Mouse (Mus musculus) CH12.LX (cell line): Measurements from ENCODE around the gene Vps29.

Experiments
- CTCF ChIP-seq, 2 experiments: IDR thresholded peaks in 1 of 2; conservative IDR thresholded peaks in 1 of 2; 2 replicates each; pipeline ENCODE4 v1.5.1; 2011 to 2012; ENCODE audit warnings: low read depth in 2 of 2, low read length in 2 of 2, improper control_type of control experiment in 1 of 2, inconsistent platforms in 1 of 2, mild to moderate bottlenecking in 1 of 2, moderate library complexity in 1 of 2
- NELFE ChIP-seq: IDR thresholded peaks from 2 replicates; pipeline ENCODE4 v1.6.1; 2011; ENCODE audit warnings: low read depth, low read length, improper control_type of control experiment

- 0 out of 4 replicates have a peak, but pooled peaks of 1 of the 2 experiments have one; percentile 16 for TF ChIP-seq CTCF (conservative IDR thresholded peaks at IDR 0.05 in 1 of 2, IDR thresholded peaks at IDR 0.05 in 1 of 2; ENCODE audit: low read depth in 2 of 2, low read length in 2 of 2)
- TF ChIP-seq NELFE, result no peak
Measured at GRCm38 (mm10) chr5:122345777-122346176, 8.4 kb upstream of the Vps29 start.
